Mouse (Mus musculus): ENCODE results near the gene Csrp1. TPM values are rescaled to one million over a fixed set of nuclear protein-coding genes. Genes with fewer than 3 reads are reported as not detected.

The Csrp1 gene
- polyA plus RNA-seq, 1 experiment from 2014 or later: 78.9 TPM

DNA sequence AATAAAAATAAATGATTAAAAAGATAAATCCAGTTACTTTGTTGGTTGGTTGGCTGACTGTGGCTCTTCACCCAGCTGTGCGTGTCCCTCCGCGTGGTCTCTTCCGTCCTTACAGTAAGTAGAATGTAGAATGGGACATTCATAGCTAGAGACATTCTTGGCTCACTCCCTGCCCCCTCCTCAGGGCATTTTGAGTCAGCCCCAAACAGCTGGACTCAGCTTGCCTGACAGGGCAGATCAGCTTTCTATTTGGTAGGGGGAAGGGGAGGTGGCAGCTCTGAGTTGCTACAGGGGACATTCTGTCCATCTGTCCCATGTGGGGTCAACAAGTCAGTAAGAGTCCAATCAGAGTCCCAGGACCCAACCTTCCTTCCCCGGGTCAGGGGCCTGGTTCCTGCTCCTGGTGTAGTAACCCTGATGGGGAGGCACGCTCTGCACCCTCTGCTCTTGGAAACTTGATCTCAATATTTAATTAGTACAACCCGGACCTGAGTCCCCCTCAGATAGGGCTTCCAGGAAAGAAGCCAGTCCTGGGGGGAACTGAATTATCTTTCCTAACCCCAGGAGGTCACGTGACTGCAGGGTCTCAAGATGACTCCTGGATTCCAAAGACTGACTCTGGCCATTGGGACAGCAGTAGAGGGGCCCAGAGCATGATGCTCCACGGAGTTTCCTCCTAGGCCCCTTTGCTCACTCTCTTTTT, 43.8 kb downstream of the Csrp1 start:
- no peak for ATAC-seq (ENCODE audit: insufficient number of reproducible peaks, insufficient read depth, low FRiP score, low TSS enrichment)
- Histone ChIP-seq H3K4me1 (peaks cover 27% of the 10 kb centered on the region), H3K9ac (no peak overlapping the region), H3K4me3 (no peak overlapping the region), H3K9me3 (no peaks in the 10 kb centered on the region), H3K4me2 (replicated peaks) (no peak overlapping the region), H3K27me3 (no peaks in the 10 kb centered on the region), H3K36me3 (peaks cover 5% of the 10 kb centered on the region), H3K27ac (0 out of 2 replicates have a peak overlapping the region, but pooled peaks have one; percentile 25)
- 38% methylated on average over 9 of the region's 9 CpGs for WGBS

- no peak overlapping the region for H3K4me3 ChIP-seq
- H3K27ac ChIP-seq: 0 out of 2 replicates have a peak overlapping the region, but pooled peaks have one; percentile 25
- H3K27me3 ChIP-seq: no peaks in the 10 kb centered on the region
- H3K4me1 ChIP-seq: peaks cover 27% of the 10 kb centered on the region
- H3K36me3 ChIP-seq: peaks cover 10% of the 10 kb centered on the region
- no peak for ATAC-seq (ENCODE audit: insufficient number of reproducible peaks, insufficient read depth, low FRiP score, low TSS enrichment)
- H3K9ac ChIP-seq: no peak overlapping the region
- H3K9me3 ChIP-seq: no peaks in the 10 kb centered on the region
- no peak overlapping the region for H3K4me2 ChIP-seq (replicated peaks)
- 47% methylated on average over 2 of the region's 2 CpGs for WGBS
These were observed 44.3 kb downstream of the Csrp1 start for GRCm38 (mm10) chr1:135764206-135764528.

DNA sequence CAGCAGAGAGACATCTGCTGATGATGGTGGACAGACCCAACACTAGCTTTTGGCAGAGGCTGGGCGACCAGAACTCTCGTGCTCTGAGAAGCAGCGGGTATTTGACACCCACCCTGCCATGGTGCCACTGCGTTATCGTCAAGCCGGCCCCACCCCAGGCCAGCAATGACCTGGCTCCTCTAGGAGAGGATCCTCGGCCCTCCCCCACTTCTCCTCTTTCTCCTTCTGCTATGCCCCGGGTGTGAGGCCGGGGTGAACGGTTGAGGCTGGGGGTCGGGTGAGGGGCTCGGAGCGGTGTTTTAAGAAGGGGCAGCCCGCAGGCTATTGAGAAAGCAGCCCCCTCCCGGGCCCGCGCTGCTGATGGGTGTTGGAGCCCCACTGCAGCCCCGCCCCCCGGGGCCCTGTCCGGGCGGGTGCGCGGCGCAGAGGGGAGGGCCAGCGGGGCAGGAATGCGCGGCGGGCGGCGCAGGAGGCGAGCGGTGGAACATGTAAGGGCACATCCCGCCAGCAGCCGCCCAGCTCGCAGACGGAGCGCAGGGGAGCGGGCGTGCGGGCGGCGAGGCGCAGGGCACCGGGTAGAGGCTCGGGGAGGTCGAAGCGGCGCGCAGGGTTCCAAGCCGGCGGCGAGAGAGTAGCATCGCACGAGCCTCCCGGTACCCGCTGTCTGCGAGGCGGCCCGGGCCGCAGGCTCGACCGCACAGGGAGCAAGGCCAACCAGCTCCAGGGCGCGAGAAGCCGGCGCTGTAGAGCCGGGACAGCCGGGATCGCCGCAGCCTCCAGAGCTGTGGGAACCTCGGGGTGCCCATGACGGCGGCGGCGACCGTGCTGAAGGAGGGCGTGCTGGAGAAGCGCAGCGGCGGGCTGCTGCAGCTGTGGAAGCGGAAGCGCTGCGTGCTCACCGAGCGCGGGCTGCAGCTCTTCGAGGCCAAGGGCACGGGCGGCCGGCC, 46.1 kb downstream of the Csrp1 start, which contains the start of gene Phlda3:
TSS of gene Phlda3 (plus strand) at position 475 of the 947 bp plus-strand sequence.
- H3K36me3 ChIP-seq: peaks cover 18% of the 10 kb centered on the region
- H3K27me3 ChIP-seq: no peaks in the 10 kb centered on the region
- peak within 1 kb of the TSS; percentile 77 for H3K4me2 ChIP-seq (replicated peaks)
- peak; percentile 72 for ATAC-seq (ENCODE audit: insufficient number of reproducible peaks, insufficient read depth, low FRiP score, low TSS enrichment)
- WGBS: under 1% methylated on average over 88 of the region's 90 CpGs
- H3K9me3 ChIP-seq: no peaks in the 10 kb centered on the region
- peak within 1 kb of the TSS; percentile 83 for H3K27ac ChIP-seq
- peak within 1 kb of the TSS; percentile 81 for H3K9ac ChIP-seq
- peaks cover 25% of the 10 kb centered on the region for H3K4me1 ChIP-seq
- peak within 1 kb of the TSS; percentile 58 for H3K4me3 ChIP-seq

DNA sequence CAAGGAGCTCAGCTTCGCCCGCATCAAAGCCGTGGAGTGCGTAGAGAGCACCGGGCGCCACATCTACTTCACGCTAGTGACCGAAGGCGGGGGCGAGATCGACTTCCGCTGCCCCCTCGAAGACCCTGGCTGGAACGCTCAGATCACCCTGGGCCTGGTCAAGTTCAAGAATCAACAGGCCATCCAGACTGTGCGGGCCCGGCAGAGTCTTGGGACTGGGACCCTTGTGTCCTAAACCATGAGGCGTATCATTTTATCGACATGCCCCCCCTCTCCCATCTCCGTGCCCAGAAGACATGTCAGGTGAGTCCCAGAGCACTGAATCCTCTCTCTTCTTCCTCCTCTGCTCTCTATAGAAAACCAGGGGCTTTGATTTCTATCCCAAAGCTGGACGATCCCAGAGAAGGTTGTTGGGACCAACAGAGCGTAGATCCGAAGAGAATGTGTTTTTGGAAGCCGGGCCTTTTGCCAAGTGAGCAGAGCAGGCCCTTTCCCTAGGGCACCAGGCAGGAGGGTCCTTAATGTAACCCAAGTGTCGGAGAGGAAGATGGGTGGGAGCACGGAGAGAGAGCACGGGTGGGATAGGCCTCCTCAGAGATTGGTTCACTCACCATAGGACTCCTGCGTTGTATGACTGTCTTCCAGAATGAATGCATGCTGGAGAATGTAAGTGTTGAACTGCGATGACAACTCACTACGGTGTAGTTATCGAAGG, 46.9 kb downstream of the Csrp1 start:
- Histone ChIP-seq H3K27me3 (no peaks in the 10 kb centered on the region), H3K9me3 (no peaks in the 10 kb centered on the region), H3K36me3 (peaks cover 18% of the 10 kb centered on the region), H3K27ac (peak overlapping the region; percentile 83), H3K4me2 (replicated peaks) (peak overlapping the region; percentile 77), H3K4me3 (peak overlapping the region; percentile 58), H3K9ac (peak overlapping the region; percentile 81), H3K4me1 (peaks cover 25% of the 10 kb centered on the region)
- WGBS: 22% methylated on average over 30 of the region's 30 CpGs
- peak; percentile 22; the same call in 1 of the 2 replicates for ATAC-seq (ENCODE audit: insufficient number of reproducible peaks, insufficient read depth, low FRiP score, low TSS enrichment)

- ATAC-seq (ENCODE audit: insufficient number of reproducible peaks, insufficient read depth, low FRiP score, low TSS enrichment): no peak
- 72% methylated on average over 4 of the region's 4 CpGs for WGBS
- H3K4me1 ChIP-seq: peaks cover 25% of the 10 kb centered on the region
- H3K9ac ChIP-seq: peak overlapping the region; percentile 81; the same call in 1 of the 2 replicates
- H3K27ac ChIP-seq: no peak overlapping the region
- peak overlapping the region; percentile 58 for H3K4me3 ChIP-seq
- H3K4me2 ChIP-seq (replicated peaks): peak overlapping the region; percentile 77
- no peaks in the 10 kb centered on the region for H3K27me3 ChIP-seq
- H3K36me3 ChIP-seq: peaks cover 18% of the 10 kb centered on the region
- no peaks in the 10 kb centered on the region for H3K9me3 ChIP-seq
These were observed 47.5 kb downstream of the Csrp1 start for GRCm38 (mm10) chr1:135767324-135767890.

GRCm38 (mm10) chr1:135768400-135768799, 48.5 kb downstream of the Csrp1 start:
- Histone ChIP-seq H3K9ac (no peak overlapping the region), H3K4me1 (peaks cover 23% of the 10 kb centered on the region), H3K4me3 (no peak overlapping the region), H3K9me3 (no peaks in the 10 kb centered on the region), H3K36me3 (peaks cover 18% of the 10 kb centered on the region), H3K27me3 (no peaks in the 10 kb centered on the region), H3K4me2 (replicated peaks) (peak overlapping the region; percentile 77; the same call in 1 of the 2 replicates), H3K27ac (no peak overlapping the region)
- 89% methylated on average over 2 of the region's 2 CpGs for WGBS
- no peak for ATAC-seq (ENCODE audit: insufficient number of reproducible peaks, insufficient read depth, low FRiP score, low TSS enrichment)

- 50% methylated on average over 7 of the region's 7 CpGs for WGBS
- Histone ChIP-seq H3K27ac (no peak overlapping the region), H3K9me3 (no peaks in the 10 kb centered on the region), H3K4me2 (replicated peaks) (no peak overlapping the region), H3K4me3 (no peak overlapping the region), H3K27me3 (no peaks in the 10 kb centered on the region), H3K9ac (no peak overlapping the region), H3K36me3 (peaks cover 18% of the 10 kb centered on the region), H3K4me1 (peaks cover 12% of the 10 kb centered on the region)
- ATAC-seq (ENCODE audit: insufficient number of reproducible peaks, insufficient read depth, low FRiP score, low TSS enrichment): no peak
These were observed 50.4 kb downstream of the Csrp1 start for GRCm38 (mm10) chr1:135770237-135770636.

GRCm38 (mm10) chr1:135770896-135771572, 51.2 kb downstream of the Csrp1 start:
- 69% methylated on average over 12 of the region's 12 CpGs for WGBS
- Histone ChIP-seq H3K27me3 (no peaks in the 10 kb centered on the region), H3K4me2 (replicated peaks) (no peak overlapping the region), H3K9ac (no peak overlapping the region), H3K4me1 (peaks cover 12% of the 10 kb centered on the region), H3K9me3 (no peaks in the 10 kb centered on the region), H3K27ac (0 out of 2 replicates have a peak overlapping the region, but pooled peaks have one; percentile 5), H3K4me3 (no peak overlapping the region), H3K36me3 (peaks cover 18% of the 10 kb centered on the region)
- ATAC-seq (ENCODE audit: insufficient number of reproducible peaks, insufficient read depth, low FRiP score, low TSS enrichment): no peak

DNA sequence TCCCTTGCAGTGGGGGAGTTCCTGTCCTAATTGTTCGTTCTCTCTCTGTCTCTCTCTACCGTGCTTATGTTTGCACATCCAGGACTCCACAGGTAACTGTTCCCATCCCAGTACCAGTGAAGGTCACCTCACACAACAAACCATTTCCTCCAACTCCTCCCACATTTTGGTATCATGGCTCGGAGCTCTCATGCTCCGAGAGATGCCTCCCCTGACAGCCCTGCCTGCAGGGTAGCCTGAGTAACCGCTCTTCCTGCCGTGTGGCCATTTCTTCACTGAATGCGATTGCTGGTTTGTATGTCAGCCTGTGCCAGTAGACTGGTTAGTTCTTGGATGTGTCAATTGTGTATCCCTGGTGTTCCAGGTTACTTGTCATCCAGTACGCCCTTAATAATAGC, 51.7 kb downstream of the Csrp1 start:
- ATAC-seq (ENCODE audit: insufficient number of reproducible peaks, insufficient read depth, low FRiP score, low TSS enrichment): no peak
- Histone ChIP-seq H3K4me3 (no peak overlapping the region), H3K27me3 (no peaks in the 10 kb centered on the region; the same call in 1 of the 2 replicates), H3K9ac (no peak overlapping the region), H3K4me2 (replicated peaks) (no peak overlapping the region), H3K36me3 (peaks cover 18% of the 10 kb centered on the region), H3K27ac (no peak overlapping the region), H3K9me3 (no peaks in the 10 kb centered on the region), H3K4me1 (peaks cover 14% of the 10 kb centered on the region)
- 63% methylated on average over 8 of the region's 8 CpGs for WGBS

- peaks cover 18% of the 10 kb centered on the region for H3K4me1 ChIP-seq
- no peak overlapping the region for H3K27ac ChIP-seq
- no peaks in the 10 kb centered on the region; the same call in 1 of the 2 replicates for H3K27me3 ChIP-seq
- H3K9me3 ChIP-seq: no peaks in the 10 kb centered on the region
- no peak overlapping the region for H3K4me2 ChIP-seq (replicated peaks)
- H3K9ac ChIP-seq: no peak overlapping the region
- no peaks in the 10 kb centered on the region for H3K36me3 ChIP-seq
- no peak overlapping the region for H3K4me3 ChIP-seq
- ATAC-seq (ENCODE audit: insufficient number of reproducible peaks, insufficient read depth, low FRiP score, low TSS enrichment): no peak
These were observed 56.7 kb downstream of the Csrp1 start for GRCm38 (mm10) chr1:135776596-135776995.
